Mouse (Mus musculus): ENCODE results near the gene Castor2. TPM values are rescaled to one million over a fixed set of nuclear protein-coding genes. Genes with fewer than 3 reads are reported as not detected.

The Castor2 gene
- polyA plus RNA-seq, 1 experiment from 2014 or later: 5.1 TPM

- no peak overlapping the region for H3K4me3 ChIP-seq
- H3K4me1 ChIP-seq: peaks cover 13% of the 10 kb centered on the region
- WGBS: 64% methylated on average over 4 of the region's 4 CpGs
- no peaks in the 10 kb centered on the region for H3K36me3 ChIP-seq
- no peaks in the 10 kb centered on the region for H3K27me3 ChIP-seq (ENCODE audit: insufficient read depth, poor library complexity, severe bottlenecking)
- no peak overlapping the region for H3K27ac ChIP-seq
- no peaks in the 10 kb centered on the region for H3K9me3 ChIP-seq
- no peak for DNase-seq (ENCODE audit: low spot score)
Measured at GRCm38 (mm10) chr5:134085227-134085626, 14.3 kb upstream of the Castor2 start.

GRCm38 (mm10) chr5:134085887-134086639, 13.4 kb upstream of the Castor2 start:
- H3K4me3 ChIP-seq: no peak overlapping the region
- H3K9me3 ChIP-seq: no peaks in the 10 kb centered on the region
- H3K27ac ChIP-seq: no peak overlapping the region
- WGBS: 92% methylated on average over 3 of the region's 3 CpGs
- DNase-seq (ENCODE audit: low spot score): no peak
- H3K27me3 ChIP-seq (ENCODE audit: insufficient read depth, poor library complexity, severe bottlenecking): no peaks in the 10 kb centered on the region
- peaks cover 4% of the 10 kb centered on the region for H3K4me1 ChIP-seq
- H3K36me3 ChIP-seq: no peaks in the 10 kb centered on the region

- Histone ChIP-seq H3K4me3 (no peak overlapping the region), H3K36me3 (no peaks in the 10 kb centered on the region), H3K27ac (no peak overlapping the region), H3K27me3 (ENCODE audit: insufficient read depth, poor library complexity, severe bottlenecking) (no peaks in the 10 kb centered on the region), H3K9me3 (peaks cover 4% of the 10 kb centered on the region; the same call in 1 of the 2 replicates), H3K4me1 (no peaks in the 10 kb centered on the region)
- DNase-seq (ENCODE audit: low spot score): no peak
- WGBS: 59% methylated on average over 5 of the region's 5 CpGs
Measured at GRCm38 (mm10) chr5:134087211-134087610, 12.3 kb upstream of the Castor2 start.

- Histone ChIP-seq H3K9me3 (peaks cover 4% of the 10 kb centered on the region; the same call in 1 of the 2 replicates), H3K4me3 (no peak overlapping the region), H3K27ac (no peak overlapping the region), H3K27me3 (ENCODE audit: insufficient read depth, poor library complexity, severe bottlenecking) (no peaks in the 10 kb centered on the region), H3K4me1 (peaks cover 13% of the 10 kb centered on the region), H3K36me3 (no peaks in the 10 kb centered on the region)
- WGBS: 86% methylated on average over 2 of the region's 2 CpGs
- DNase-seq (ENCODE audit: low spot score): no peak
Measured at GRCm38 (mm10) chr5:134095766-134096165, 3.7 kb upstream of the Castor2 start.

- Histone ChIP-seq H3K4me1 (peaks cover 37% of the 10 kb centered on the region), H3K27ac (peak overlapping the region; percentile 87), H3K9me3 (no peaks in the 10 kb centered on the region), H3K36me3 (no peaks in the 10 kb centered on the region), H3K4me3 (peak overlapping the region; percentile 83), H3K27me3 (ENCODE audit: insufficient read depth, poor library complexity, severe bottlenecking) (no peaks in the 10 kb centered on the region)
- DNase-seq (ENCODE audit: low spot score): no peak
- 40% methylated on average over 13 of the region's 13 CpGs for WGBS
Measured at GRCm38 (mm10) chr5:134098341-134098902, 1.1 kb upstream of the Castor2 start.

- no peak for DNase-seq (ENCODE audit: low spot score)
Measured at GRCm38 (mm10) chr5:134098976-134099375, 535 bp upstream of the Castor2 start.

GRCm38 (mm10) chr5:134100232-134100771, 791 bp downstream of the Castor2 start:
- no peaks in the 10 kb centered on the region for H3K9me3 ChIP-seq
- WGBS: 3% methylated on average over 16 of the region's 17 CpGs
- peak overlapping the region; percentile 87 for H3K27ac ChIP-seq
- peak overlapping the region; percentile 83 for H3K4me3 ChIP-seq
- no peaks in the 10 kb centered on the region for H3K27me3 ChIP-seq (ENCODE audit: insufficient read depth, poor library complexity, severe bottlenecking)
- DNase-seq (ENCODE audit: low spot score): no peak
- H3K36me3 ChIP-seq: no peaks in the 10 kb centered on the region
- peaks cover 37% of the 10 kb centered on the region for H3K4me1 ChIP-seq

More at GRCm38 (mm10) chr5:134098976-134099375, 535 bp upstream of the Castor2 start:
- under 1% methylated on average over 16 of the region's 17 CpGs for WGBS
- Histone ChIP-seq H3K9me3 (no peaks in the 10 kb centered on the region), H3K4me1 (peaks cover 37% of the 10 kb centered on the region), H3K27ac (peak overlapping the region; percentile 87), H3K4me3 (peak overlapping the region; percentile 83), H3K36me3 (no peaks in the 10 kb centered on the region), H3K27me3 (ENCODE audit: insufficient read depth, poor library complexity, severe bottlenecking) (no peaks in the 10 kb centered on the region)

- no peak overlapping the region for H3K4me3 ChIP-seq
- 60% methylated on average over 5 of the region's 5 CpGs for WGBS
- H3K27me3 ChIP-seq (ENCODE audit: insufficient read depth, poor library complexity, severe bottlenecking): no peaks in the 10 kb centered on the region
- no peaks in the 10 kb centered on the region for H3K9me3 ChIP-seq
- DNase-seq (ENCODE audit: low spot score): no peak
- H3K27ac ChIP-seq: peak overlapping the region; percentile 2; the same call in 1 of the 2 replicates
- peaks cover 7% of the 10 kb centered on the region; the same call in 1 of the 2 replicates for H3K36me3 ChIP-seq
- H3K4me1 ChIP-seq: peaks cover 37% of the 10 kb centered on the region
Measured at GRCm38 (mm10) chr5:134101322-134101721, 1.8 kb downstream of the Castor2 start.

- Histone ChIP-seq H3K27ac (0 out of 2 replicates have a peak overlapping the region, but pooled peaks have one; percentile 23), H3K36me3 (peaks cover 9% of the 10 kb centered on the region; the same call in 1 of the 2 replicates), H3K4me3 (no peak overlapping the region), H3K9me3 (no peaks in the 10 kb centered on the region), H3K27me3 (ENCODE audit: insufficient read depth, poor library complexity, severe bottlenecking) (no peaks in the 10 kb centered on the region), H3K4me1 (peaks cover 37% of the 10 kb centered on the region)
- no peak for DNase-seq (ENCODE audit: low spot score)
- WGBS: 25% methylated on average over 5 of the region's 5 CpGs
Measured at GRCm38 (mm10) chr5:134101883-134102282, 2.4 kb downstream of the Castor2 start.

GRCm38 (mm10) chr5:134102720-134103119, 3.2 kb downstream of the Castor2 start:
- 46% methylated on average over 6 of the region's 6 CpGs for WGBS
- no peak for DNase-seq (ENCODE audit: low spot score)
- H3K9me3 ChIP-seq: no peaks in the 10 kb centered on the region
- H3K36me3 ChIP-seq: peaks cover 9% of the 10 kb centered on the region; the same call in 1 of the 2 replicates
- no peaks in the 10 kb centered on the region for H3K27me3 ChIP-seq (ENCODE audit: insufficient read depth, poor library complexity, severe bottlenecking)
- peak overlapping the region; percentile 18; the same call in 1 of the 2 replicates for H3K27ac ChIP-seq
- no peak overlapping the region for H3K4me3 ChIP-seq
- H3K4me1 ChIP-seq: peaks cover 37% of the 10 kb centered on the region

- WGBS: 82% methylated on average over 8 of the region's 8 CpGs
- no peak for DNase-seq (ENCODE audit: low spot score)
- H3K27me3 ChIP-seq (ENCODE audit: insufficient read depth, poor library complexity, severe bottlenecking): no peaks in the 10 kb centered on the region
- H3K36me3 ChIP-seq: peaks cover 13% of the 10 kb centered on the region; the same call in 1 of the 2 replicates
- H3K4me1 ChIP-seq: peaks cover 24% of the 10 kb centered on the region
- no peak overlapping the region for H3K4me3 ChIP-seq
- H3K27ac ChIP-seq: no peak overlapping the region
- H3K9me3 ChIP-seq: no peaks in the 10 kb centered on the region
Measured at GRCm38 (mm10) chr5:134105829-134106228, 6.3 kb downstream of the Castor2 start.

- no peak overlapping the region for H3K4me3 ChIP-seq
- peaks cover 14% of the 10 kb centered on the region for H3K4me1 ChIP-seq
- no peaks in the 10 kb centered on the region for H3K27me3 ChIP-seq (ENCODE audit: insufficient read depth, poor library complexity, severe bottlenecking)
- peaks cover 5% of the 10 kb centered on the region for H3K36me3 ChIP-seq
- DNase-seq (ENCODE audit: low spot score): no peak
- no peaks in the 10 kb centered on the region for H3K9me3 ChIP-seq
- H3K27ac ChIP-seq: no peak overlapping the region
- WGBS: 74% methylated on average over 5 of the region's 5 CpGs
Measured at GRCm38 (mm10) chr5:134114981-134115380, 15.5 kb downstream of the Castor2 start.

- Histone ChIP-seq H3K27me3 (ENCODE audit: insufficient read depth, poor library complexity, severe bottlenecking) (no peaks in the 10 kb centered on the region), H3K4me3 (no peak overlapping the region), H3K27ac (no peak overlapping the region), H3K9me3 (no peaks in the 10 kb centered on the region), H3K36me3 (peaks cover 5% of the 10 kb centered on the region), H3K4me1 (peaks cover 20% of the 10 kb centered on the region)
- WGBS: 90% methylated on average over 7 of the region's 7 CpGs
- DNase-seq (ENCODE audit: low spot score): no peak
Measured at GRCm38 (mm10) chr5:134115639-134116259, 16.2 kb downstream of the Castor2 start.

Measured in heart, embryonic 10.5 days (tissue).